Mouse (Mus musculus): Measurements from ENCODE around the gene Ilvbl. TPM values are rescaled to one million over a fixed set of nuclear protein-coding genes. Genes with fewer than 3 reads are reported as not detected.

Ilvbl gene
- total and polyA plus RNA-seq, 2 experiments, result 27.2 to 47.1 TPM

GRCm38 (mm10) chr10:78591406-78592328 is 17.5 kb downstream of the Ilvbl start, which contains the start of gene Syde1:
Gene Syde1 (minus strand): TSS chr10:78591964.
- TF ChIP-seq CTCF (IDR thresholded peaks at IDR 0.05; ENCODE audit: low read depth, low read length) (no peak), POLR2A (IDR thresholded peaks at IDR 0.05; ENCODE audit: extremely low read depth, insufficient read depth, low read length) (0 out of 2 replicates have a peak, but pooled peaks have one; percentile 17)
- no peaks in the 10 kb centered on the region for H3K79me2 ChIP-seq (ENCODE audit: control insufficient read depth, insufficient read depth, low read length)
- 8% methylated on average over 53 of the region's 54 CpGs for WGBS
- H3K36me3 ChIP-seq (ENCODE audit: control insufficient read depth, insufficient read depth, low read length), result no peaks in the 10 kb centered on the region
- H3K9ac ChIP-seq (ENCODE audit: low read depth, low read length), result peak within 1 kb of the TSS; percentile 77
- no peaks in the 10 kb centered on the region for H3K4me1 ChIP-seq (ENCODE audit: control insufficient read depth, insufficient read depth, low read length)
- DNase-seq (ENCODE audit: extremely low read depth, low read depth, low spot score), result no peak
- peaks cover 15% of the 10 kb centered on the region; the same call in 1 of the 2 replicates for H3K27me3 ChIP-seq (ENCODE audit: control insufficient read depth, insufficient read depth, low read length)
- H3K4me3 ChIP-seq (ENCODE audit: insufficient read depth, low read depth, low read length), result peak within 1 kb of the TSS; percentile 77
- H3K27ac ChIP-seq (replicated peaks; ENCODE audit: insufficient read depth, low read depth, low read length), result peak within 1 kb of the TSS; percentile 75

- DNase-seq (ENCODE audit: extremely low read depth, low read depth, low spot score), result no peak
- no peak overlapping the region for H3K9ac ChIP-seq (ENCODE audit: low read depth, low read length)
- no peak overlapping the region for H3K27ac ChIP-seq (replicated peaks; ENCODE audit: insufficient read depth, low read depth, low read length)
- peaks cover 16% of the 10 kb centered on the region; the same call in 1 of the 2 replicates for H3K27me3 ChIP-seq (ENCODE audit: control insufficient read depth, insufficient read depth, low read length)
- H3K4me3 ChIP-seq (ENCODE audit: insufficient read depth, low read depth, low read length), result no peak overlapping the region
- H3K4me1 ChIP-seq (ENCODE audit: control insufficient read depth, insufficient read depth, low read length), result no peaks in the 10 kb centered on the region
- no peaks in the 10 kb centered on the region for H3K79me2 ChIP-seq (ENCODE audit: control insufficient read depth, insufficient read depth, low read length)
- no peaks in the 10 kb centered on the region for H3K36me3 ChIP-seq (ENCODE audit: control insufficient read depth, insufficient read depth, low read length)
- WGBS, result 72% methylated on average over 4 of the region's 4 CpGs
- TF ChIP-seq CTCF (IDR thresholded peaks at IDR 0.05; ENCODE audit: low read depth, low read length) (no peak), POLR2A (IDR thresholded peaks at IDR 0.05; ENCODE audit: extremely low read depth, insufficient read depth, low read length) (no peak)
These were observed 18.8 kb downstream of the Ilvbl start for GRCm38 (mm10) chr10:78592856-78593379.

GRCm38 (mm10) chr10:78593736-78594135 is 19.6 kb downstream of the Ilvbl start:
- Histone ChIP-seq H3K36me3 (ENCODE audit: control insufficient read depth, insufficient read depth, low read length) (no peaks in the 10 kb centered on the region), H3K27ac (replicated peaks; ENCODE audit: insufficient read depth, low read depth, low read length) (no peak overlapping the region), H3K4me1 (ENCODE audit: control insufficient read depth, insufficient read depth, low read length) (no peaks in the 10 kb centered on the region), H3K4me3 (ENCODE audit: insufficient read depth, low read depth, low read length) (no peak overlapping the region), H3K9ac (ENCODE audit: low read depth, low read length) (no peak overlapping the region), H3K27me3 (ENCODE audit: control insufficient read depth, insufficient read depth, low read length) (peaks cover 20% of the 10 kb centered on the region; the same call in 1 of the 2 replicates), H3K79me2 (ENCODE audit: control insufficient read depth, insufficient read depth, low read length) (no peaks in the 10 kb centered on the region)
- TF ChIP-seq POLR2A (IDR thresholded peaks at IDR 0.05; ENCODE audit: extremely low read depth, insufficient read depth, low read length) (no peak), CTCF (IDR thresholded peaks at IDR 0.05; ENCODE audit: low read depth, low read length) (no peak)
- no peak for DNase-seq (ENCODE audit: extremely low read depth, low read depth, low spot score)
- WGBS, result 88% methylated on average over 5 of the region's 5 CpGs

GRCm38 (mm10) chr10:78594157-78594556 is 20.0 kb downstream of the Ilvbl start:
- Histone ChIP-seq H3K36me3 (ENCODE audit: control insufficient read depth, insufficient read depth, low read length) (no peaks in the 10 kb centered on the region), H3K79me2 (ENCODE audit: control insufficient read depth, insufficient read depth, low read length) (no peaks in the 10 kb centered on the region), H3K4me3 (ENCODE audit: insufficient read depth, low read depth, low read length) (no peak overlapping the region), H3K27ac (replicated peaks; ENCODE audit: insufficient read depth, low read depth, low read length) (no peak overlapping the region), H3K9ac (ENCODE audit: low read depth, low read length) (no peak overlapping the region), H3K4me1 (ENCODE audit: control insufficient read depth, insufficient read depth, low read length) (no peaks in the 10 kb centered on the region), H3K27me3 (ENCODE audit: control insufficient read depth, insufficient read depth, low read length) (peaks cover 20% of the 10 kb centered on the region; the same call in 1 of the 2 replicates)
- WGBS, result 72% methylated on average over 6 of the region's 6 CpGs
- TF ChIP-seq CTCF (IDR thresholded peaks at IDR 0.05; ENCODE audit: low read depth, low read length), result no peak
- no peak for TF ChIP-seq POLR2A (IDR thresholded peaks at IDR 0.05; ENCODE audit: extremely low read depth, insufficient read depth, low read length)
- no peak for DNase-seq (ENCODE audit: extremely low read depth, low read depth, low spot score)

- H3K4me3 ChIP-seq (ENCODE audit: insufficient read depth, low read depth, low read length), result no peak overlapping the region
- no peaks in the 10 kb centered on the region for H3K79me2 ChIP-seq (ENCODE audit: control insufficient read depth, insufficient read depth, low read length)
- H3K27ac ChIP-seq (replicated peaks; ENCODE audit: insufficient read depth, low read depth, low read length), result no peak overlapping the region
- no peak for TF ChIP-seq CTCF (IDR thresholded peaks at IDR 0.05; ENCODE audit: low read depth, low read length)
- TF ChIP-seq POLR2A (IDR thresholded peaks at IDR 0.05; ENCODE audit: extremely low read depth, insufficient read depth, low read length), result no peak
- H3K9ac ChIP-seq (ENCODE audit: low read depth, low read length), result no peak overlapping the region
- no peak for DNase-seq (ENCODE audit: extremely low read depth, low read depth, low spot score)
- H3K36me3 ChIP-seq (ENCODE audit: control insufficient read depth, insufficient read depth, low read length), result no peaks in the 10 kb centered on the region
- H3K27me3 ChIP-seq (ENCODE audit: control insufficient read depth, insufficient read depth, low read length), result peaks cover 20% of the 10 kb centered on the region; the same call in 1 of the 2 replicates
- no peaks in the 10 kb centered on the region for H3K4me1 ChIP-seq (ENCODE audit: control insufficient read depth, insufficient read depth, low read length)
These were observed 20.4 kb downstream of the Ilvbl start for GRCm38 (mm10) chr10:78594566-78594965.

All from liver, adult 2 months (tissue).